ENCODE assay signal across 9 mouse cellular contexts in the genomic region with DNA sequence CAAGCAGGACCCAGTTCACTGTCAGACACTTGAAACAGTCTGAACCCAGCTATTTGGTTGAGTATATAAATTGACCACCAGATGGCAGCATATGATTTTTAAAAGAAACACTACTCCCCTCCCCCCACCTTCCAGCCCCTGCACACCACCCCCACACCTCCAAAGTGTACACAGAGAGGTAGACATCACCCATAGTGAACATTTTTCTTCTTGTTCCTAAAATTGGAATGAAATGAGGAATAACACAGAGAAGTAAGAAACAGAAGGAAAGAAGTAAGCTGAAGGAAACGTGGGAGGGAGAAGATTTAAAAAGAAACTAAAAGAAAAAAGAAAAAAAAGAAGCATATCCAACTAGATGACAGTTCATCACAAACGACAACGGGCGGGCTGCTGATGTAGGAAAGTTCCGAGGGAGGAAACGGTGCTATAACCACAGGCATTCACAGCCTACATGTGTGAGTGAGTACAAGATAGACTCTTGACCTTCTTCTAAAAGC.
A peak's percentile ranks its signal among the peaks of the same experiment; 100 is the strongest.
DNase-seq lines count a peak whose midpoint lies in the region; ATAC-seq and TF ChIP-seq lines count a peak whose summit lies in the region.
"Had no signal": no experiment of that assay in that cellular context is flagged by ENCODE, and none has a peak within 500 bp of the region (broad histone marks: within the 10 kb centered on the region; RNA-seq: fewer than 3 reads in every experiment).

No protein-coding gene starts in this region.

- no peaks in the 10 kb centered on the region for H3K79me2 ChIP-seq in MEL (ENCODE audit: control insufficient read depth, insufficient read depth, low read length, poor library complexity)

- WGBS in heart, embryonic 16.5 days = 46% methylated on average over 6 of the region's 6 CpGs
- WGBS in heart, embryonic 11.5 days (ENCODE audit: insufficient replicate concordance) = 48% methylated on average over 6 of the region's 6 CpGs
- 80% methylated on average over 6 of the region's 6 CpGs for WGBS in midbrain, embryonic 14.5 days

- no peak overlapping the region for H3K9ac ChIP-seq in heart, embryonic 16.5 days (ENCODE audit: low read length)
- no peak overlapping the region for H3K9ac ChIP-seq in heart, embryonic 11.5 days (ENCODE audit: low read depth, low read length)
- H3K9ac ChIP-seq in MEL (ENCODE audit: control insufficient read depth, low read depth, low read length, poor library complexity, severe bottlenecking) = no peak overlapping the region
- H3K9ac ChIP-seq in midbrain, embryonic 14.5 days (replicated peaks; ENCODE audit: low read length) = no peak overlapping the region
- H3K9ac ChIP-seq: embryonic facial prominence, embryonic 12.5 days had no signal

- H3K4me2 ChIP-seq in heart, embryonic 16.5 days (ENCODE audit: low read depth, low read length) = peak overlapping the region; percentile 32; the same call in 1 of the 2 replicates
- no peak overlapping the region for H3K4me2 ChIP-seq in heart, embryonic 11.5 days
- no peak overlapping the region for H3K4me2 ChIP-seq in midbrain, embryonic 14.5 days (ENCODE audit: low read length)
- H3K4me2 ChIP-seq: embryonic facial prominence, embryonic 12.5 days had no signal

- DNase-seq in 416B (ENCODE audit: low read depth) (peak; percentile 81), MEL (ENCODE audit: low read depth, low spot score) (peak; percentile 47)
- peak; percentile 19 to 42 for DNase-seq in heart, postnatal 10 days
- DNase-seq in midbrain, embryonic 14.5 days = peak; percentile 77
- DNase-seq in thymus, postnatal 4 days = peak; percentile 69
- no peak for DNase-seq in spleen, adult 18-20 months

- TF ChIP-seq CTCF in MEL (IDR thresholded peaks at IDR 0.05 in 2 of 3, conservative IDR thresholded peaks at IDR 0.05 in 1 of 3; ENCODE audit: control insufficient read depth in 1 of 3, insufficient read depth in 1 of 3, low read depth in 2 of 3, low read length in 3 of 3, poor library complexity in 1 of 3, severe bottlenecking in 1 of 3) = peak; percentile 23 to 70 (median 27); a peak in 5 of 6 replicates

- intact Hi-C loops in heart, postnatal 10 days (cut with DNase I) = loop anchor here (1.0 to 10.0 kb wide), 4 partner anchors 269 to 990 kb away; a partner anchor contains a TSS

- peak; percentile 74 for TF ChIP-seq RAD21 in MEL (IDR thresholded peaks at IDR 0.05; ENCODE audit: low read depth, low read length)

- no peaks in the 10 kb centered on the region for H3K27me3 ChIP-seq in heart, embryonic 16.5 days (ENCODE audit: control insufficient read depth, insufficient read depth, low read length)
- H3K27me3 ChIP-seq in heart, embryonic 11.5 days (ENCODE audit: control insufficient read depth, insufficient read depth, low read length) = no peaks in the 10 kb centered on the region
- peaks cover 4 to 5% of the 10 kb centered on the region in 2 experiments; a peak in 3 of 4 replicates for H3K27me3 ChIP-seq in MEL (ENCODE audit: control insufficient read depth in 1 of 2, insufficient read depth in 2 of 2, low read length in 2 of 2)
- H3K27me3 ChIP-seq in midbrain, embryonic 14.5 days (ENCODE audit: control insufficient read depth, insufficient read depth, low read length) = no peaks in the 10 kb centered on the region
- H3K27me3 ChIP-seq: embryonic facial prominence, embryonic 12.5 days had no signal

- H3K4me3 ChIP-seq in heart, embryonic 16.5 days (ENCODE audit: low read length) = no peak overlapping the region
- no peak overlapping the region for H3K4me3 ChIP-seq in heart, embryonic 11.5 days (ENCODE audit: low read depth, low read length)
- H3K4me3 ChIP-seq in MEL (ENCODE audit: control insufficient read depth in 1 of 2, insufficient read depth in 1 of 2, low read depth in 2 of 2, low read length in 2 of 2) = no peak overlapping the region
- H3K4me3 ChIP-seq in midbrain, embryonic 14.5 days (replicated peaks; ENCODE audit: low read depth, low read length) = no peak overlapping the region
- H3K4me3 ChIP-seq: embryonic facial prominence, embryonic 12.5 days had no signal

- H3K27ac ChIP-seq in heart, embryonic 16.5 days (ENCODE audit: low read length) = no peak overlapping the region
- no peak overlapping the region for H3K27ac ChIP-seq in heart, embryonic 11.5 days (ENCODE audit: low read depth, low read length)
- H3K27ac ChIP-seq in MEL (ENCODE audit: control insufficient read depth, low read depth, low read length) = no peak overlapping the region
- no peak overlapping the region for H3K27ac ChIP-seq in midbrain, embryonic 14.5 days (replicated peaks; ENCODE audit: low read depth, low read length)
- H3K27ac ChIP-seq: embryonic facial prominence, embryonic 12.5 days had no signal

- no peak for TF ChIP-seq POLR2A in MEL (IDR thresholded peaks at IDR 0.05; ENCODE audit: control insufficient read depth in 1 of 2, insufficient read depth in 1 of 2, low read depth in 1 of 2, low read length in 2 of 2, poor library complexity in 1 of 2)

- TF ChIP-seq EP300 in MEL (IDR thresholded peaks at IDR 0.05; ENCODE audit: low read depth in 1 of 2, low read length in 2 of 2) = no peak

- no peaks in the 10 kb centered on the region for H3K9me3 ChIP-seq in heart, embryonic 16.5 days (replicated peaks; ENCODE audit: control insufficient read depth, low read length)
- H3K9me3 ChIP-seq in heart, embryonic 11.5 days (replicated peaks; ENCODE audit: control insufficient read depth, low read length) = no peaks in the 10 kb centered on the region
- H3K9me3 ChIP-seq in MEL (replicated peaks; ENCODE audit: insufficient read depth, low read length) = no peaks in the 10 kb centered on the region
- no peaks in the 10 kb centered on the region for H3K9me3 ChIP-seq in midbrain, embryonic 14.5 days (ENCODE audit: control insufficient read depth, low read length)
- H3K9me3 ChIP-seq: embryonic facial prominence, embryonic 12.5 days had no signal

- ATAC-seq in heart, embryonic 16.5 days (replicated peaks; ENCODE audit: extremely low read depth, insufficient read depth, low FRiP score) = peak; percentile 65
- ATAC-seq in heart, embryonic 11.5 days (replicated peaks; ENCODE audit: insufficient number of reproducible peaks, low FRiP score, low TSS enrichment) = no peak
- ATAC-seq in midbrain, embryonic 14.5 days (ENCODE audit: low FRiP score, low TSS enrichment) = no peak

- H3K36me3 ChIP-seq in heart, embryonic 16.5 days (ENCODE audit: control insufficient read depth, insufficient read depth) = no peaks in the 10 kb centered on the region
- H3K36me3 ChIP-seq in heart, embryonic 11.5 days (ENCODE audit: control insufficient read depth, insufficient read depth, low read length) = no peaks in the 10 kb centered on the region
- no peaks in the 10 kb centered on the region for H3K36me3 ChIP-seq in MEL (ENCODE audit: control insufficient read depth in 1 of 2, insufficient read depth in 2 of 2, low read length in 2 of 2)
- H3K36me3 ChIP-seq in midbrain, embryonic 14.5 days (ENCODE audit: control insufficient read depth, insufficient read depth, low read length) = no peaks in the 10 kb centered on the region
- H3K36me3 ChIP-seq: embryonic facial prominence, embryonic 12.5 days had no signal

- no peaks in the 10 kb centered on the region for H3K4me1 ChIP-seq in heart, embryonic 16.5 days (ENCODE audit: control insufficient read depth, insufficient read depth, low read length)
- H3K4me1 ChIP-seq in heart, embryonic 11.5 days (ENCODE audit: control insufficient read depth, insufficient read depth, low read length) = no peaks in the 10 kb centered on the region
- H3K4me1 ChIP-seq in MEL (ENCODE audit: control insufficient read depth in 1 of 2, insufficient read depth in 2 of 2, low read length in 2 of 2) = no peaks in the 10 kb centered on the region
- H3K4me1 ChIP-seq in midbrain, embryonic 14.5 days (ENCODE audit: control insufficient read depth, insufficient read depth, low read length) = no peaks in the 10 kb centered on the region
- H3K4me1 ChIP-seq: embryonic facial prominence, embryonic 12.5 days had no signal

TF ChIP-seq in MEL, 35 proteins besides CTCF, POLR2A, EP300 and RAD21:
- TF ChIP-seq MAZ (IDR thresholded peaks at IDR 0.05; ENCODE audit: low read depth, low read length) (no peak), ZC3H11A (IDR thresholded peaks at IDR 0.05; ENCODE audit: low read depth, low read length) (peak; percentile 68), SMC3 (IDR thresholded peaks at IDR 0.05; ENCODE audit: low read depth, low read length) (peak; percentile 78), CHD2 (IDR thresholded peaks at IDR 0.05; ENCODE audit: low read length) (peak; percentile 71)

Comparison
In these comparisons a context has a peak if more than half of its experiments do, and no peak if none do; other contexts are left out.
1. DNase-seq: peak in 416B (single experiment), MEL (single experiment), heart, postnatal 10 days (2 of 2), midbrain, embryonic 14.5 days (single experiment) and thymus, postnatal 4 days (single experiment); none in spleen, adult 18-20 months (0 of 2).